Mouse (Mus musculus) midbrain, embryonic 13.5 days (tissue): ENCODE results near the gene Ptpdc1. TPM values are rescaled to one million over a fixed set of nuclear protein-coding genes. Genes with fewer than 3 reads are reported as not detected.

Experiments
- ATAC-seq: fragments of 200-750 bp; cut with Nextera tagmentation; 2 replicates; pipeline ENCODE4 v1.8.0; 2017; ENCODE audit warnings: mild to moderate bottlenecking, moderate TSS enrichment, moderate library complexity
- H3K27ac ChIP-seq: fragments of 300-500 bp; sonication (generic); 2 replicates; pipeline ENCODE4 v1.5.1; 2015; ENCODE audit warnings: inconsistent platforms, mild to moderate bottlenecking, moderate library complexity
- H3K27me3 ChIP-seq: fragments of 300-500 bp; sonication (generic); 2 replicates; pipeline ENCODE4 v1.6.1; 2015; ENCODE audit warnings: mild to moderate bottlenecking, inconsistent platforms
- H3K36me3 ChIP-seq: fragments of 300-500 bp; sonication (generic); 2 replicates; pipeline ENCODE4 v1.6.1; 2015; ENCODE audit warnings: mild to moderate bottlenecking, inconsistent platforms
- H3K4me1 ChIP-seq: fragments of 300-500 bp; sonication (generic); replicated peaks from 2 replicates; pipeline ENCODE4 v1.6.1; 2015; ENCODE audit warnings: inconsistent platforms
- H3K4me2 ChIP-seq: fragments of 300-500 bp; sonication (generic); replicated peaks from 2 replicates; pipeline ENCODE4 v1.6.1; 2015; ENCODE audit warnings: moderate library complexity, mild to moderate bottlenecking, inconsistent platforms
- H3K4me3 ChIP-seq: fragments of 300-500 bp; sonication (generic); replicated peaks from 2 replicates; pipeline ENCODE4 v1.5.1; 2015; ENCODE audit warnings: mild to moderate bottlenecking, inconsistent platforms
- H3K9ac ChIP-seq: fragments of 300-500 bp; sonication (generic); replicated peaks from 2 replicates; pipeline ENCODE4 v1.6.1; 2015; ENCODE audit warnings: mild to moderate bottlenecking, inconsistent platforms
- H3K9me3 ChIP-seq: fragments of 300-500 bp; sonication (generic); 2 replicates; pipeline ENCODE4 v1.6.1; 2016; ENCODE audit warnings: mild to moderate bottlenecking, inconsistent platforms
- WGBS: fragments of 180-500 bp; shearing (Covaris S2); methylation state at CpG from one replicate; pipeline ENCODE4 v1.1.7; 2015; 5-methylcytosine and 5-hydroxymethylcytosine counted together
- polyA plus RNA-seq: library from polyadenylated mRNA; unstranded; fragments of >200 nt; fragmentation: Nextera tagmentation; extraction: Ambion mirVana; gene quantifications from 2 replicates; pipeline ENCODE4 v1.2.1, GENCODE M21; 2015

The Ptpdc1 gene
- polyA plus RNA-seq, 1 experiment from 2014 or later = 16.5 TPM

GRCm38 (mm10) chr13:48573525-48574355 lies 51.7 kb downstream of the Ptpdc1 start:
- H3K27me3 ChIP-seq = no peaks in the 10 kb centered on the region
- H3K27ac ChIP-seq = no peak overlapping the region
- H3K36me3 ChIP-seq = peaks cover 3% of the 10 kb centered on the region; the same call in 1 of the 2 replicates
- 48% methylated on average over 19 of the region's 19 CpGs for WGBS
- no peak overlapping the region for H3K4me3 ChIP-seq
- no peak overlapping the region for H3K4me2 ChIP-seq
- H3K4me1 ChIP-seq = peaks cover 24% of the 10 kb centered on the region
- no peak for ATAC-seq
- H3K9me3 ChIP-seq = no peaks in the 10 kb centered on the region
- peak overlapping the region; percentile 20; the same call in 1 of the 2 replicates for H3K9ac ChIP-seq

DNA sequence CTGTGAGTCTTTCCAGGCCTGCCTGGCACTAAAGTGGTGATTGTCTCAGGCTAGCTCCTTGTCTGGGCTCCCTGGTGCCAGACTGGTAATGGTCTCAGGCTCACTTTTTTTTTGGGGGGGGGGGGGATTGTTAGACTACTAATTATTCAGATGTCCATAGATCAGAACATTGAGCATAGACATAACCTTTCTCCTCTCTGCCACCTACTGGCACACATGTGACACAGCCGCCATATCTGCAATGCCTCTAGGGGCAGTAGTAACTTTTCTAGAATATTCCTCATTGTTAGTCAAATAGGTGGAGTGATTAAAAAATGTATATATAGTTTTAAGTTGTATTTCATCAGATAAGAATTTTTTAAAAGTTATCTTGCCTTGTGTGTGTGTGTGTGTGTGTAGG lies 53.3 kb downstream of the Ptpdc1 start:
- no peak overlapping the region for H3K27ac ChIP-seq
- ATAC-seq = no peak
- H3K4me1 ChIP-seq = peaks cover 19% of the 10 kb centered on the region

DNA sequence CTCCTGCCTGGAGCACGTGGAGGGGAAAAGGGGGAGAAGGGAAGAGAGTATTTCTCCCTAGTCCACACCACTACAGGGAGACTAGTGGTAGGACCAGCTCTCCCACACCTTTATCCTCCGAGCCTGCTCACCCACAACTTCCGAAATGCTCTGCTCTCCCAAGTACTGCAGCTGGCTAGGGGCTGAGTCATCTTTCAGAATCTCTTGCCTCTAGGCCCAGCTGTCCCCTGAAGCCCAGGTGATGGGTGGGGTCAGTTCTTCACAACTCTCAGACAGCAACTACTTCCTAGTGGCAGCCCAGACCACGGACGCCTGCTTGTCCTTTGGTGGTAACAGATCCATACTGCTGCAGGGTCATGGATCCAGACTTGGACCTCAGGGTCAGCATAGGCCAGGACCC lies 54.2 kb downstream of the Ptpdc1 start:
- no peak overlapping the region for H3K27ac ChIP-seq
- H3K27me3 ChIP-seq = no peaks in the 10 kb centered on the region
- H3K36me3 ChIP-seq = no peaks in the 10 kb centered on the region
- no peak for ATAC-seq
- peaks cover 17% of the 10 kb centered on the region for H3K4me1 ChIP-seq
- no peak overlapping the region for H3K4me2 ChIP-seq
- WGBS = 73% methylated on average over 5 of the region's 5 CpGs
- H3K9ac ChIP-seq = no peak overlapping the region
- H3K4me3 ChIP-seq = no peak overlapping the region
- no peaks in the 10 kb centered on the region for H3K9me3 ChIP-seq

More for the DNA sequence above, 53.3 kb downstream of the Ptpdc1 start:
- Histone ChIP-seq H3K4me2 (no peak overlapping the region), H3K27me3 (no peaks in the 10 kb centered on the region), H3K9ac (no peak overlapping the region), H3K9me3 (no peaks in the 10 kb centered on the region), H3K36me3 (no peaks in the 10 kb centered on the region), H3K4me3 (no peak overlapping the region)
- WGBS = 90% methylated on average over 1 of the region's 1 CpGs

- no peak overlapping the region for H3K27ac ChIP-seq
- H3K27me3 ChIP-seq = no peaks in the 10 kb centered on the region
- no peak overlapping the region for H3K4me3 ChIP-seq
- peaks cover 22% of the 10 kb centered on the region for H3K4me1 ChIP-seq
- 87% methylated on average over 5 of the region's 5 CpGs for WGBS
- no peaks in the 10 kb centered on the region for H3K9me3 ChIP-seq
- no peak for ATAC-seq
- no peak overlapping the region for H3K4me2 ChIP-seq
- no peaks in the 10 kb centered on the region for H3K36me3 ChIP-seq
- no peak overlapping the region for H3K9ac ChIP-seq
Observed at GRCm38 (mm10) chr13:48569576-48570132, 55.8 kb downstream of the Ptpdc1 start.

- no peak for ATAC-seq
- Histone ChIP-seq H3K9ac (no peak overlapping the region), H3K9me3 (no peaks in the 10 kb centered on the region), H3K27me3 (no peaks in the 10 kb centered on the region), H3K4me3 (no peak overlapping the region), H3K4me1 (peaks cover 7% of the 10 kb centered on the region; the same call in 1 of the 2 replicates), H3K4me2 (no peak overlapping the region), H3K27ac (no peak overlapping the region), H3K36me3 (no peaks in the 10 kb centered on the region)
- WGBS = 92% methylated on average over 3 of the region's 3 CpGs
Observed at GRCm38 (mm10) chr13:48567646-48568045, 57.8 kb downstream of the Ptpdc1 start.

GRCm38 (mm10) chr13:48566116-48566935 lies 59.1 kb downstream of the Ptpdc1 start:
- Histone ChIP-seq H3K27me3 (no peaks in the 10 kb centered on the region), H3K4me1 (peaks cover 7% of the 10 kb centered on the region; the same call in 1 of the 2 replicates), H3K9ac (0 out of 2 replicates have a peak overlapping the region, but pooled peaks have one; percentile 20), H3K36me3 (no peaks in the 10 kb centered on the region), H3K27ac (peak overlapping the region; percentile 54), H3K4me3 (no peak overlapping the region), H3K9me3 (no peaks in the 10 kb centered on the region), H3K4me2 (no peak overlapping the region)
- peak; percentile 82 for ATAC-seq
- 28% methylated on average over 13 of the region's 13 CpGs for WGBS

- no peak for ATAC-seq
- Histone ChIP-seq H3K36me3 (no peaks in the 10 kb centered on the region), H3K27me3 (no peaks in the 10 kb centered on the region), H3K4me2 (no peak overlapping the region), H3K27ac (0 out of 2 replicates have a peak overlapping the region, but pooled peaks have one; percentile 54), H3K9ac (no peak overlapping the region), H3K4me3 (no peak overlapping the region), H3K9me3 (no peaks in the 10 kb centered on the region), H3K4me1 (peaks cover 7% of the 10 kb centered on the region; the same call in 1 of the 2 replicates)
- WGBS = 93% methylated on average over 5 of the region's 5 CpGs
Observed at GRCm38 (mm10) chr13:48564881-48565600, 60.4 kb downstream of the Ptpdc1 start.

DNA sequence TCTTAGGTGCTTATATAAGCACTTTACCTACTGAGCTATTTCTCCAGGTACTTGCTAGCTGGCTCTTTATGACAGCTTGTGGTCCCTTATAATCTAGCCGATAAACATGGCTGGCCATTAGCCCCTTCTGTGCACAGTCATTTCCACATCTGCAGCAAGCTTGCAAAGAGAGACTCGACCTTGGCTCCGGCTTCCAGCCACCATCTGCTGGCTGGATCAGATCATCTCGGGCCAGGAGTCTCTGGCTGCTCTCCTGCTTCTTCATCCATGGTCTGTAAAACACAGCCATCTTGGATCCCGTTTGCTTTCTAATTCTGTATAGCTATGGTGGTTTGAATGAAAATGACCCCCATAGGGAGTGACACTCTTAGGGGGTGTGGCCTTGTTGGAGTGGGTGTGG lies 63.1 kb downstream of the Ptpdc1 start:
- no peaks in the 10 kb centered on the region for H3K9me3 ChIP-seq
- H3K27me3 ChIP-seq = no peaks in the 10 kb centered on the region
- 93% methylated on average over 5 of the region's 5 CpGs for WGBS
- H3K4me2 ChIP-seq = no peak overlapping the region
- peaks cover 7% of the 10 kb centered on the region; the same call in 1 of the 2 replicates for H3K4me1 ChIP-seq
- no peaks in the 10 kb centered on the region for H3K36me3 ChIP-seq
- no peak for ATAC-seq
- H3K4me3 ChIP-seq = no peak overlapping the region
- H3K9ac ChIP-seq = no peak overlapping the region
- H3K27ac ChIP-seq = no peak overlapping the region

DNA sequence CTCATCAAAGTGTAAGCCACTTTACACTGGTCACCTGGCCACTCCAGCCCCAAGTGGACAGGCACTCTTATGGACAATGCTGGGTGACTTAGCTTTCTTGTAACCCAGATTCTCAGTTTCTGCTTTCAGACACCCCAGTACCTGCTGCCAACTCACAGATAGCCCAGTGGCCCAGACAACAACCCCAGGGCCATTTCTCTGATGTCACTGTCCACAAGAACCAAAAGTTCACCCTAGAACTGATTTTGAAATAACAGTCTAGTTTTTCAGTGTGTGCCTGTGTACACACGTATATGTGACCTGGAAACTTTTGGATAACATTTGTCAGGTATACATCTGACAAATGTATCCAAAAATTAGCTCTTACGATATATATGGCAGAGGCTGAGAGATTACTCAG lies 64.0 kb downstream of the Ptpdc1 start:
- Histone ChIP-seq H3K27me3 (no peaks in the 10 kb centered on the region), H3K9me3 (no peaks in the 10 kb centered on the region)

GRCm38 (mm10) chr13:48555976-48556375 lies 69.5 kb downstream of the Ptpdc1 start:
- H3K27me3 ChIP-seq = no peaks in the 10 kb centered on the region
- 85% methylated on average over 1 of the region's 1 CpGs for WGBS

More for the DNA sequence above, 64.0 kb downstream of the Ptpdc1 start:
- 93% methylated on average over 2 of the region's 2 CpGs for WGBS
- Histone ChIP-seq H3K27ac (no peak overlapping the region), H3K4me2 (no peak overlapping the region), H3K4me1 (peaks cover 6% of the 10 kb centered on the region; the same call in 1 of the 2 replicates), H3K4me3 (no peak overlapping the region), H3K36me3 (no peaks in the 10 kb centered on the region), H3K9ac (no peak overlapping the region)
- no peak for ATAC-seq

DNA sequence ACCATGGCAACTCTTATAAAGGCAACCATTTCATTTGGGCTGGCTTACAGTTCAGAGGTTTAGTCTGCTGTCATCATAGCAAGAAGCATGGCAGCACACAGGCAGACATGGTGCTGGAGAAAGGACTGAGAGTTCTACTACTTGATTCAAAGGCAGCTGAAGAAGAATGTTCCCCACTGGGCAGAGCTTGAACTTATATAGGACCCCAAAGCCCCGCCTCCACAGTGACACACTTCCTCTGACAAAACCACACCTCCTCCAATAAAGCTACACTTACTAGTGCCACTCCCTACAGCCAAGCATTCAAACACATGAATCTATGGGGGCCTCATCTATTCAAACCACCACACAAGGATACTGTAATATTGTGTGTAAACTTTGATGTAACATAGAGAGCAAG lies 70.9 kb downstream of the Ptpdc1 start:
- H3K9me3 ChIP-seq = no peaks in the 10 kb centered on the region
- no peak overlapping the region for H3K4me3 ChIP-seq
- H3K4me1 ChIP-seq = 0 out of 2 replicates have a peak, but pooled peaks cover 9% of the 10 kb centered on the region
- H3K4me2 ChIP-seq = no peak overlapping the region
- no peak overlapping the region for H3K27ac ChIP-seq
- H3K9ac ChIP-seq = no peak overlapping the region
- no peak for ATAC-seq
- H3K36me3 ChIP-seq = no peaks in the 10 kb centered on the region
- no peaks in the 10 kb centered on the region for H3K27me3 ChIP-seq
- WGBS = 70% methylated on average over 1 of the region's 1 CpGs

More at GRCm38 (mm10) chr13:48555976-48556375, 69.5 kb downstream of the Ptpdc1 start:
- no peak overlapping the region for H3K4me2 ChIP-seq
- no peak for ATAC-seq
- 0 out of 2 replicates have a peak, but pooled peaks cover 9% of the 10 kb centered on the region for H3K4me1 ChIP-seq
- H3K9me3 ChIP-seq = no peaks in the 10 kb centered on the region
- H3K27ac ChIP-seq = no peak overlapping the region
- no peak overlapping the region for H3K4me3 ChIP-seq
- H3K9ac ChIP-seq = no peak overlapping the region
- no peaks in the 10 kb centered on the region for H3K36me3 ChIP-seq
